Mouse (Mus musculus) monocyte, adult 2 months (primary cell): ENCODE results near the gene Cd300e.
A peak's percentile ranks its signal among the peaks of the same experiment; 100 is the strongest.
"Not testable (repeated sequence)": the region's sequence is repeated elsewhere in the genome, so short reads cannot be mapped to it uniquely, and the experiment has no call there.

Source experiments
- DNase-seq, 2 experiments: peaks; one replicate each; pipeline ENCODE4 v3.0.0; 2022; ENCODE audit warnings: low spot score in 2 of 2, low read depth in 1 of 2

The Cd300e gene

GRCm38 (mm10) chr11:115083376-115084139 is 21.6 kb upstream of the Cd300e start:
- DNase-seq: peak; percentile 29 to 59

GRCm38 (mm10) chr11:115082196-115082595 is 20.2 kb upstream of the Cd300e start:
- DNase-seq: no peak

GRCm38 (mm10) chr11:115081373-115081772 is 19.4 kb upstream of the Cd300e start:
- no peak for DNase-seq

GRCm38 (mm10) chr11:115080886-115081285 is 18.9 kb upstream of the Cd300e start:
- DNase-seq: peak in 1 of 2 experiments; percentile 51

GRCm38 (mm10) chr11:115078680-115079079 is 16.7 kb upstream of the Cd300e start:
- no peak for DNase-seq

GRCm38 (mm10) chr11:115077436-115077835 is 15.5 kb upstream of the Cd300e start:
- no peak for DNase-seq

GRCm38 (mm10) chr11:115075859-115076258 is 13.9 kb upstream of the Cd300e start:
- DNase-seq: no peak

GRCm38 (mm10) chr11:115075407-115075806 is 13.4 kb upstream of the Cd300e start:
- DNase-seq: no peak

- no peak for DNase-seq
Observed at GRCm38 (mm10) chr11:115073002-115073401, 11.0 kb upstream of the Cd300e start.

GRCm38 (mm10) chr11:115071631-115072294 is 9.8 kb upstream of the Cd300e start:
- peak; percentile 45 to 48 for DNase-seq

- no peak for DNase-seq
Observed at GRCm38 (mm10) chr11:115071015-115071551, 9.1 kb upstream of the Cd300e start.

GRCm38 (mm10) chr11:115066768-115067167 is 4.8 kb upstream of the Cd300e start:
- DNase-seq: peak; percentile 32 to 57

GRCm38 (mm10) chr11:115059797-115060196 is 2.2 kb downstream of the Cd300e start:
- no peak for DNase-seq

- DNase-seq: no peak
Observed at GRCm38 (mm10) chr11:115058701-115059100, 3.3 kb downstream of the Cd300e start.

- no peak for DNase-seq
Observed at GRCm38 (mm10) chr11:115054537-115054936, 7.4 kb downstream of the Cd300e start.

GRCm38 (mm10) chr11:115052991-115053390 is 9.0 kb downstream of the Cd300e start:
- DNase-seq: no peak

- DNase-seq: no peak
Observed at GRCm38 (mm10) chr11:115052206-115052605, 9.8 kb downstream of the Cd300e start.

GRCm38 (mm10) chr11:115049282-115049895 is 12.6 kb downstream of the Cd300e start:
- no peak for DNase-seq

- no peak for DNase-seq
Observed at GRCm38 (mm10) chr11:115048259-115048658, 13.7 kb downstream of the Cd300e start, which contains the start of gene Cd300ld3. TSS of gene Cd300ld3 (minus strand) at chr11:115048409.

- not testable (repeated sequence) for DNase-seq
Observed at GRCm38 (mm10) chr11:115037669-115038068, 24.3 kb downstream of the Cd300e start, which contains the start of gene Cd300ld5. TSS of gene Cd300ld5 (minus strand) at chr11:115037769.

- not testable (repeated sequence) for DNase-seq
Observed at GRCm38 (mm10) chr11:115026912-115027311, 35.1 kb downstream of the Cd300e start, which contains the start of gene Cd300ld4. TSS of gene Cd300ld4 (minus strand) at chr11:115027012.
